ENCODE assay signal across 8 mouse cellular contexts in the genomic region with DNA sequence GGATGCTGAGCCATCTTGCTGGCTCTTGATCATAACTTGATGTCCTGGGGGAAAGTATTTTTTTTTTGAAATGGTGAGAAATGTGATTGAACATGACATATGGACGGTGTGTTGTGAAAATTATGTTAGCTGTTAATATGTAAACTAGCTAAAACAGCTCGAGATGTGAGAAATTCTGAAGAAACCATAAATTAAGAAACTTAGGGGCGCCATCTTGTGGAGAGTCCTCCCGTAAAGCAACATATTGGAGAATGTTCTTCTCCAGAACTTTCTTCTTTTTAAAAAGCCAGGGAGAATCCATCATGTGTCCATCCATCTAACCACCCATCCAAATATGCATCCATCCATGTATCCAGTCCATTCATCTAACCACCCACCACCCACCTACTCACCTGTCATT.
DNase-seq lines count a peak whose midpoint lies in the region; ATAC-seq lines count a peak whose summit lies in the region.
"Had no signal": no experiment of that assay in that cellular context is flagged by ENCODE, and none has a peak within 500 bp of the region (broad histone marks: within the 10 kb centered on the region; RNA-seq: fewer than 3 reads in every experiment).

No protein-coding gene starts in this region.

- 46% methylated on average over 4 of the region's 4 CpGs for WGBS in heart, embryonic 11.5 days (ENCODE audit: insufficient replicate concordance)

- no peaks in the 10 kb centered on the region for H3K27me3 ChIP-seq in heart, embryonic 11.5 days (ENCODE audit: control insufficient read depth, insufficient read depth, low read length)

- H3K4me2 ChIP-seq in heart, embryonic 11.5 days: no peak overlapping the region
- H3K4me2 ChIP-seq: limb, embryonic 15.5 days had no signal

- no peaks in the 10 kb centered on the region for H3K4me1 ChIP-seq in heart, embryonic 11.5 days (ENCODE audit: control insufficient read depth, insufficient read depth, low read length)

- H3K36me3 ChIP-seq in heart, embryonic 11.5 days (ENCODE audit: control insufficient read depth, insufficient read depth, low read length): no peaks in the 10 kb centered on the region
- H3K36me3 ChIP-seq: limb, embryonic 15.5 days had no signal

- intact Hi-C loops in heart, postnatal 36 days (cut with DNase I): loop anchor here (1.0 to 2.0 kb wide), 2 partner anchors 59 to 193 kb away; no protein-coding TSS in a partner anchor

- H3K4me3 ChIP-seq in heart, embryonic 11.5 days (ENCODE audit: low read depth, low read length): no peak overlapping the region
- H3K4me3 ChIP-seq: limb, embryonic 15.5 days had no signal

- H3K27ac ChIP-seq in heart, embryonic 11.5 days (ENCODE audit: low read depth, low read length): no peak overlapping the region
- H3K27ac ChIP-seq: limb, embryonic 15.5 days had no signal

- no peak overlapping the region for H3K9ac ChIP-seq in heart, embryonic 11.5 days (ENCODE audit: low read depth, low read length)
- H3K9ac ChIP-seq: limb, embryonic 15.5 days had no signal

- peak; percentile 27 to 54 for DNase-seq in heart, postnatal 36 days
- peak; percentile 42 to 51 for DNase-seq in right cerebral cortex, adult 2 months (ENCODE audit: low spot score in 2 of 2)
- no peak for DNase-seq in right cerebral cortex, postnatal 36 days (ENCODE audit: low spot score in 2 of 2)
- peak; percentile 66 to 73 for DNase-seq in cerebellum, postnatal 14 days
- DNase-seq in retina, embryonic 14.5 days (ENCODE audit: low spot score): peak; percentile 50
- no peak for DNase-seq in urinary bladder, postnatal 36 days (ENCODE audit: low spot score in 2 of 2)

- ATAC-seq in heart, embryonic 11.5 days (replicated peaks; ENCODE audit: insufficient number of reproducible peaks, low FRiP score, low TSS enrichment): no peak

- no peaks in the 10 kb centered on the region; the same call in 1 of the 2 replicates for H3K9me3 ChIP-seq in heart, embryonic 11.5 days (replicated peaks; ENCODE audit: control insufficient read depth, low read length)
- H3K9me3 ChIP-seq: limb, embryonic 15.5 days had no signal

Comparison
In these comparisons a context has a peak if more than half of its experiments do, and no peak if none do; other contexts are left out.
1. DNase-seq: peak in heart, postnatal 36 days (2 of 2), right cerebral cortex, adult 2 months (2 of 2), cerebellum, postnatal 14 days (2 of 2) and retina, embryonic 14.5 days (single experiment); none in right cerebral cortex, postnatal 36 days (0 of 2) and urinary bladder, postnatal 36 days (0 of 2).